Mouse (Mus musculus) lung, postnatal 0 days (tissue): ENCODE measurements at regions not wholly inside any gene's neighbourhood (a gene's known extent, or its start where the extent isn't known, plus 50 kb on each side); places are given as distances from the start of the nearest gene placed in this dataset.

Experiments used
- CTCF ChIP-seq: IDR thresholded peaks from 2 replicates; pipeline ENCODE4 v1.5.1; 2016; ENCODE audit warnings: antibody characterized with exemption, mild to moderate bottlenecking
- EP300 ChIP-seq: IDR thresholded peaks from 2 replicates; pipeline ENCODE4 v1.6.1; 2016; ENCODE audit warnings: antibody characterized with exemption, mild to moderate bottlenecking, control low read depth

DNA sequence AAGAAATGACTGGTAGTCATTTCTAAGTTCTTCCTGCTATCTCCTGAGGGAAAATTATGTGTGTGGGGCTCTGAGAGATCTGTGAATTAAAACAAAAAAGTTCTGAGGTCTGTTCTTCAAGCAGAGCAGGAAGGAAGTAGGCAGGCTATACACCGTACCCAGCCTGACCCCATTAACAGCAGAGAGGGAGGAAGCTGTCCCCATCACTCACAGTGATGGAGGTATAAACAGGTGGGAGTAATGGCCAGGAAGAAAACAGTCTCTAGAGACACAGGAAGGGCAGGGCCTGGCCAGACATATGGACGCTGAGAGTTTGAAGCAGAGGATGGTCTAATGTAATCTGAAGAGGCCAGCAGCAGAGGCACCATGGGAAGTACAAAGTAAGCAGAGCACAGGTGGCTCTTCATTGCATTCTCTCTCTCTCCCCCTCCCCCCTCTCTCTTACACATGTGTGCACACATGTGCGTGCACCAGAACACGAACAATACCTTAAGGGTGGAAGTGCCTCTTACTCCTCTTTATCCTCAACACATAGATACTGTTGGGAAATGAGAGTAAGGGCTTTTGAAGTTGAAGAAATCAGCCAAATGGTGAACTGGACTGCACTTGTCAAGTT lies 367.7 kb upstream of the Kif2a start:
- TF ChIP-seq CTCF, result no peak
- TF ChIP-seq EP300, result no peak; the same call in 1 of the 2 replicates
